Mouse (Mus musculus) G1E (cell line): Measurements from ENCODE around the gene Pkd1l1. TPM values are rescaled to one million over a fixed set of nuclear protein-coding genes. Genes with fewer than 3 reads are reported as not detected.

ENCODE experiments used
- ATAC-seq: 2 replicates; pipeline ENCODE4 v1.8.0; 2016; ENCODE audit warnings: mild to moderate bottlenecking; ENCODE audit not compliant: insufficient number of reproducible peaks, poor library complexity, low FRiP score, severe bottlenecking; ENCODE audit errors: extremely low read depth
- DNase-seq: peaks from one replicate; pipeline ENCODE4 v3.0.0; 2012; ENCODE audit warnings: low spot score
- H3K27me3 ChIP-seq: 2 replicates; pipeline ENCODE4 v1.6.1; 2012; ENCODE audit warnings: mild to moderate bottlenecking, low read length, inconsistent platforms; ENCODE audit not compliant: insufficient read depth
- H3K36me3 ChIP-seq: replicated peaks from 2 replicates; pipeline ENCODE3; 2012; ENCODE audit warnings: mild to moderate bottlenecking, inconsistent platforms
- H3K4me1 ChIP-seq: 2 replicates; pipeline ENCODE4 v1.6.1; 2012; ENCODE audit warnings: low read depth, low read length, inconsistent platforms, mixed read lengths; ENCODE audit not compliant: insufficient read depth
- H3K4me3 ChIP-seq: 2 replicates; pipeline ENCODE4 v1.5.1; 2012; ENCODE audit warnings: low read depth, mild to moderate bottlenecking, inconsistent platforms, low read length, moderate library complexity, mixed read lengths
- H3K9me3 ChIP-seq: replicated peaks from 2 replicates; pipeline ENCODE4 v1.6.1; 2012; ENCODE audit warnings: inconsistent platforms
- CTCF ChIP-seq: IDR thresholded peaks from 2 replicates; pipeline ENCODE4 v1.5.1; 2012; ENCODE audit warnings: low read depth, low read length, inconsistent platforms, mixed read lengths
- GATA1 ChIP-seq: IDR thresholded peaks from 2 replicates; pipeline ENCODE4 v1.6.1; 2012; ENCODE audit warnings: borderline replicate concordance, low read length, inconsistent platforms, mixed read lengths
- GATA2 ChIP-seq: IDR thresholded peaks from 2 replicates; pipeline ENCODE4 v1.6.1; 2012; ENCODE audit warnings: low read depth, low read length, inconsistent platforms, borderline replicate concordance
- POLR2AphosphoS5 ChIP-seq: IDR thresholded peaks from 2 replicates; pipeline ENCODE4 v1.6.1; 2012; ENCODE audit warnings: low read depth, low read length, inconsistent platforms; ENCODE audit not compliant: insufficient replicate concordance
- TAL1 ChIP-seq: conservative IDR thresholded peaks from 2 replicates; pipeline ENCODE4 v1.6.1; 2012; ENCODE audit warnings: low read depth, low read length, inconsistent platforms, mixed read lengths
- polyA plus RNA-seq: library from polyadenylated mRNA; stranded (reverse); fragments of >175 nt; gene quantifications from 2 replicates; pipeline ENCODE4 v1.2.3, GENCODE M21; 2012
- total RNA-seq, 2 experiments: library from RNA; stranded (forward) in 1 of 2; stranded (reverse) in 1 of 2; fragments of 200-1000 nt in 1 of 2; fragments of >200 nt in 1 of 2; fragmentation: Nextera tagmentation in 1 of 2; gene quantifications; 2 replicates each; pipeline ENCODE4 v1.2.3; 2014 to 2017

Pkd1l1 gene
- total and polyA plus RNA-seq, 3 experiments, result 0.16 TPM; not detected in 2

DNA sequence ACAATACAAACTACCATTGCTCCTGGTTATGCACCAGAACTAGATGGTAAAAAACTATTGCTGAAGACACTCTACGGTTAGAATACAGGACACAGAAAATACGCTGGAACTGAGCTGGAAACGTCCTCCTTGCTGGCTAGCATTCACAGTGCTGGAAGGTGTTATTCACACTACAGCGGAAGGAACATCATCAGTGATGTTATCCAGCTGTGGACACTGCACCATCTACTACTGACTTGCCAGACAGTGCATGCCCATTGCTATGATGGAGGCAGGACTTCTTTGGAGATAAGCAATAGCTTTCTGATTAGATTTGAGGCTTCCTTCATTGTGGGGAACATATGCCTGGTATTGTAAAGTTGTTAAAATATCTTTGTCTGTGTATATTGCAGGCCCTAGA, 90.3 kb downstream of the Pkd1l1 start:
- Histone ChIP-seq H3K27me3 (peaks cover 3% of the 10 kb centered on the region), H3K4me3 (no peak overlapping the region), H3K36me3 (no peaks in the 10 kb centered on the region), H3K4me1 (no peaks in the 10 kb centered on the region), H3K9me3 (no peaks in the 10 kb centered on the region)
- ATAC-seq (no peak), DNase-seq (no peak)
- TF ChIP-seq POLR2AphosphoS5, result no peak
- TF ChIP-seq GATA1, result no peak
- no peak for TF ChIP-seq CTCF
- TF ChIP-seq GATA2, result no peak
- TF ChIP-seq TAL1, result no peak

GRCm38 (mm10) chr11:8881521-8881920, 91.5 kb downstream of the Pkd1l1 start:
- Histone ChIP-seq H3K4me3 (no peak overlapping the region), H3K36me3 (no peaks in the 10 kb centered on the region), H3K4me1 (no peaks in the 10 kb centered on the region), H3K9me3 (no peaks in the 10 kb centered on the region), H3K27me3 (peaks cover 3% of the 10 kb centered on the region)
- ATAC-seq (peak; percentile 4; the same call in 1 of the 2 replicates), DNase-seq (no peak)
- TF ChIP-seq CTCF (no peak), TAL1 (no peak), GATA2 (no peak), GATA1 (no peak), POLR2AphosphoS5 (no peak)

GRCm38 (mm10) chr11:8870115-8870514, 103.0 kb downstream of the Pkd1l1 start:
- TF ChIP-seq CTCF, result no peak
- no peak for TF ChIP-seq TAL1
- TF ChIP-seq GATA1, result no peak
- TF ChIP-seq GATA2, result no peak
- no peak for TF ChIP-seq POLR2AphosphoS5
- Histone ChIP-seq H3K9me3 (no peaks in the 10 kb centered on the region), H3K4me1 (no peaks in the 10 kb centered on the region), H3K27me3 (0 out of 2 replicates have a peak, but pooled peaks cover 3% of the 10 kb centered on the region), H3K4me3 (no peak overlapping the region), H3K36me3 (no peaks in the 10 kb centered on the region)
- DNase-seq (no peak), ATAC-seq (no peak)

DNA sequence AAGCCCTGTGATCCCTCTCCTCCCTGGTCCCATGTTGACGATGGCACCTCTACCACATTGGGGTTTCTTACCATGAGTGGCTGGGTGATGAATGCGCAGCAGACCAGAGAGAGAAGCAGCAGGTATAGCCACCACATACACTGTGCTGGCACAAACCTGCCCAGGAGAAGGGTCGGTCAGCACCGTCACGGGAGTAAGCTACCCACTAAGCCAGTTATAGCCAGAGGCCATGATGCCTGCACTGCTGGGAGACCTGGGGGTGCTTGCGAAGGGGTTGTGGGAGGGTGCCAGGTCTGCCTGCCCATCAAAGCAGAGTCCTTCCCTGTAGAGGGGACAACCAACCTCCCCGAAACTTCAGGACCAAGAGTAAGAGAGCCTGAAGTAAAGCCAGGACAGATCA, 107.0 kb downstream of the Pkd1l1 start:
- Histone ChIP-seq H3K4me3 (no peak overlapping the region), H3K36me3 (no peaks in the 10 kb centered on the region), H3K9me3 (no peaks in the 10 kb centered on the region), H3K4me1 (no peaks in the 10 kb centered on the region), H3K27me3 (peaks cover 2% of the 10 kb centered on the region)
- ATAC-seq (no peak), DNase-seq (no peak)
- TF ChIP-seq POLR2AphosphoS5 (no peak), TAL1 (no peak), GATA1 (no peak), GATA2 (no peak), CTCF (no peak)

DNA sequence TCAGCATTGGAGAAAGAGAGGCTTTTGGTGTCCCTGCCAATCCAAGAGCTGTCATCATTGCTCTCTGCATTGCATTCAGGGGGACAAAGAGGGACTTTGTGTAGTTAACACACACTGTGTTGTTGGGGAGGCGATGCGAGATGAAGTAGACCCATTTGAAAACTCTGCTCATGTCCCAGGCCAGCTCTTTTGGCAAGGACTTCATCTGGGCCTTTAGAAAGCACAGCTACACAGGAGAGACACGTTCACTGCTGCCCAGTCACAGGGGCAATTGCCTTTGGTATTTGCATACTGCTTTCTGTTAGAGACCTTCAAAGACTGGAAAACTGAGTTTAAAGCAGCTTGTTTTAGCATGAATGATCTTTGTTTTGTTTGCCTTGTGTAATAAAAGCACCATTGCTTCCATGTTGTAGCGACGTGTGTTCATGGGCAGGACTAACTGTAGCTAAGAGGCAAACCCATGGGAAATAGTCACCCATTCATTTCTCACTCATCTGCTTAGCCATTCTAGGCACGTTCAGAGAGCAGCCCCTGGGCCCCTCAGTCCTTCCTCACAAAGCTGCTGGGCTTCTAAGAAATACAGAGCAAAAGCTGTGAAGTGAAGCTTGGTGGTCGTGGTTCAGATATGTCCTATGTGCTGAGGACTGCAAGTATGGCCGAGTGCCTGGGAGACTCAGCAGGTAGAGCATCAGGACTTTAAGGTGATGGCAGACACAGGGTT, 109.0 kb downstream of the Pkd1l1 start:
- Histone ChIP-seq H3K27me3 (peaks cover 2% of the 10 kb centered on the region), H3K4me1 (no peaks in the 10 kb centered on the region), H3K36me3 (no peaks in the 10 kb centered on the region), H3K9me3 (no peaks in the 10 kb centered on the region), H3K4me3 (no peak overlapping the region)
- DNase-seq (no peak), ATAC-seq (no peak)
- TF ChIP-seq CTCF, result no peak
- no peak for TF ChIP-seq TAL1
- TF ChIP-seq GATA1, result no peak
- TF ChIP-seq GATA2, result no peak
- TF ChIP-seq POLR2AphosphoS5, result no peak

DNA sequence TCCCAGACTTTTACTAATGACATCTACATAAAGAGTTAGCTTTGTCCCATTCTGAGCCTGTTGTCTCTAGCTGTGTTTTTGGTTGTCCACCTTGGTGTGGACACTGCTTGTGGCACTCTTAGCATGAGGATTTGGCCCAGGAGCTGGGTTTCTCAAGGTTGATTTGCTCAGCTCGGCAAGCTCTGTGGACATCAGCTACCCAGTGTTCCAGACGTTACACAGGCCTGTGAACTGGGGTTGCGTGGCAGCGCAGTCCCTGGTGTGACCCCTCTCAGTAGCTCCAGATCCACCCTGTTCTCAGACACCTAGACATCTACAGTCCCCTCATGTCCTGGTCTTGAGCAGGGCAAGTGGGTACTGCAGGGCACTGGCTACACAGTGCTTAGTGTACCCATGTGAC, 110.6 kb downstream of the Pkd1l1 start:
- no peak for ATAC-seq
- peaks cover 2% of the 10 kb centered on the region for H3K27me3 ChIP-seq

More for the DNA sequence above, 110.6 kb downstream of the Pkd1l1 start:
- TF ChIP-seq GATA1 (no peak), CTCF (no peak), GATA2 (no peak), POLR2AphosphoS5 (no peak), TAL1 (no peak)
- Histone ChIP-seq H3K4me1 (no peaks in the 10 kb centered on the region), H3K4me3 (no peak overlapping the region), H3K36me3 (no peaks in the 10 kb centered on the region), H3K9me3 (no peaks in the 10 kb centered on the region)
- no peak for DNase-seq
